Mouse (Mus musculus) small intestine, adult 2 months (tissue): Measurements from ENCODE around the gene Nrg3.

Experiments used
- CTCF ChIP-seq: fragments of 200-500 bp; IDR thresholded peaks from 2 replicates; pipeline ENCODE4 v1.5.1; 2012; ENCODE audit warnings: low read depth, mild to moderate bottlenecking, control low read depth, inconsistent platforms, low read length, moderate library complexity, mixed read lengths; ENCODE audit not compliant: insufficient replicate concordance, insufficient read length; ENCODE audit errors: extremely low read depth
- POLR2A ChIP-seq: fragments of 200-500 bp; IDR thresholded peaks from 2 replicates; pipeline ENCODE4 v1.6.1; 2012; ENCODE audit warnings: low read depth, mild to moderate bottlenecking, control low read depth, inconsistent platforms, low read length, moderate library complexity

DNA sequence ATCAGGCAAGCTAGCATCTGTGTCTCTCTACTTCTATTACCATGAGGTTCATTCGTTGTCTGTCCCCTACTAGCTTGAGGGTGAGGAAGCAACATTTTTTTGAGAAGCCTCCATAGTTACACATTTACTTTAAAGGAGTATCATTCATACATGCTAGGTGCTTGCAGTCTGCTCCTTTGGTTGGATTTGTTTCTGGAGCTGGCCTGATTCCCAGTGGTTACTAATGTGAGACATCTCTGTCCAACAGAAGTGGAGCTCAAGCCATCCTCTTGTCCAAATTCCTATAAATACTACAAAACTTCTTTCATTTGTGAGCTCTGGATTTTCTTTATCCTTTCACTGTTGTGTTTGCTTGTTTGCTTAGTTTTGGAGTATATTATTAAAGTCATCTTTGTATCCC, 211.9 kb downstream of the Nrg3 start:
- TF ChIP-seq POLR2A: no peak
- no peak for TF ChIP-seq CTCF
